Mouse (Mus musculus): ENCODE data around the gene Rdh7. TPM values are rescaled to one million over a fixed set of nuclear protein-coding genes. Genes with fewer than 3 reads are reported as not detected.
"Not testable (repeated sequence)": the region's sequence is repeated elsewhere in the genome, so short reads cannot be mapped to it uniquely, and the experiment has no call there.

The Rdh7 gene
- total and polyA plus RNA-seq, 2 experiments from 2014 or later: not detected

GRCm38 (mm10) chr10:127896705-127897104 lies 8.1 kb upstream of the Rdh7 start:
- no peaks in the 10 kb centered on the region for H3K36me3 ChIP-seq (ENCODE audit: insufficient read depth)
- TF ChIP-seq CTCF (IDR thresholded peaks at IDR 0.05; ENCODE audit: low read depth): no peak
- no peaks in the 10 kb centered on the region for H3K9me3 ChIP-seq (ENCODE audit: low read length)
- H3K4me1 ChIP-seq (ENCODE audit: insufficient read depth): no peaks in the 10 kb centered on the region
- WGBS: 76% methylated on average over 5 of the region's 5 CpGs
- H3K4me3 ChIP-seq (ENCODE audit: low read depth, low read length): no peak overlapping the region
- no peak overlapping the region for H3K9ac ChIP-seq
- no peak overlapping the region for H3K27ac ChIP-seq (ENCODE audit: low read depth, low read length)
- H3K27me3 ChIP-seq (ENCODE audit: insufficient read depth, low read length): no peaks in the 10 kb centered on the region
- no peak overlapping the region for H3K4me2 ChIP-seq (ENCODE audit: low read depth)
- no peak for ATAC-seq
- no peak for DNase-seq

- not testable (repeated sequence) for H3K9ac ChIP-seq; H3K4me1 ChIP-seq (ENCODE audit: insufficient read depth); H3K27me3 ChIP-seq (ENCODE audit: insufficient read depth, low read length); H3K4me2 ChIP-seq (ENCODE audit: low read depth); H3K36me3 ChIP-seq (ENCODE audit: insufficient read depth); DNase-seq; H3K27ac ChIP-seq (ENCODE audit: low read depth, low read length); H3K4me3 ChIP-seq (ENCODE audit: low read depth, low read length); H3K9me3 ChIP-seq (ENCODE audit: low read length); ATAC-seq
- WGBS: 67% methylated on average over 5 of the region's 5 CpGs
Observed at GRCm38 (mm10) chr10:127893163-127894022, 4.8 kb upstream of the Rdh7 start.

DNA sequence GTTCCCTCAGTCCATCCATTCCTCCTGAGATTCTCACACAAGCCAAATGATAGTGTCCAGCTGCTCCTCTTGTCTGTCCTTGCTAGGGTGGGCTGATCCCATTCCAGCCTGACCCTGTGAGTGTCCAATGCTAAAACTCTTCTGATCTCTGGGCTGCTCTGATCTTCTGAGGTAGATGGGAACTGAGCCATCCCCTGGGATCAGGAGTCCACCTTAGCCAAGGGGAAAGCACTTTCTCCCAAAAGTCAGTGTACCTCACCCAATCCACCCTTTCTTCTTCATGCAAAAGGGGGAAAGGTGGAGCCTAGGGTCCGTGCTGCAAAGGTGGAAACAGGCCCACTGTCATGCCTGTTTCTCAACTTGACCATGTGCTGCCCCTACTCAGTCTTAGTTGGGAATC lies 2.9 kb upstream of the Rdh7 start:
- Histone ChIP-seq H3K36me3 (ENCODE audit: insufficient read depth) (no peaks in the 10 kb centered on the region), H3K4me3 (ENCODE audit: low read depth, low read length) (no peak overlapping the region), H3K4me2 (ENCODE audit: low read depth) (no peak overlapping the region), H3K9ac (no peak overlapping the region), H3K27me3 (ENCODE audit: insufficient read depth, low read length) (no peaks in the 10 kb centered on the region), H3K27ac (ENCODE audit: low read depth, low read length) (no peak overlapping the region), H3K9me3 (ENCODE audit: low read length) (no peaks in the 10 kb centered on the region), H3K4me1 (ENCODE audit: insufficient read depth) (no peaks in the 10 kb centered on the region)
- 92% methylated on average over 1 of the region's 1 CpGs for WGBS
- no peak for DNase-seq
- no peak for ATAC-seq
- no peak for TF ChIP-seq CTCF (IDR thresholded peaks at IDR 0.05; ENCODE audit: low read depth)

GRCm38 (mm10) chr10:127886971-127887370 lies 1.6 kb downstream of the Rdh7 start:
- Histone ChIP-seq H3K36me3 (ENCODE audit: insufficient read depth) (no peaks in the 10 kb centered on the region), H3K4me3 (ENCODE audit: low read depth, low read length) (no peak overlapping the region), H3K9ac (no peak overlapping the region), H3K27ac (ENCODE audit: low read depth, low read length) (no peak overlapping the region), H3K4me1 (ENCODE audit: insufficient read depth) (no peaks in the 10 kb centered on the region), H3K9me3 (ENCODE audit: low read length) (no peaks in the 10 kb centered on the region), H3K4me2 (ENCODE audit: low read depth) (no peak overlapping the region), H3K27me3 (ENCODE audit: insufficient read depth, low read length) (no peaks in the 10 kb centered on the region)
- no peak for TF ChIP-seq CTCF (IDR thresholded peaks at IDR 0.05; ENCODE audit: low read depth)
- no peak for DNase-seq
- no peak for ATAC-seq
- 73% methylated on average over 4 of the region's 4 CpGs for WGBS

- no peaks in the 10 kb centered on the region for H3K4me1 ChIP-seq (ENCODE audit: insufficient read depth)
- H3K4me2 ChIP-seq (ENCODE audit: low read depth): no peak overlapping the region
- H3K27ac ChIP-seq (ENCODE audit: low read depth, low read length): no peak overlapping the region
- no peaks in the 10 kb centered on the region for H3K9me3 ChIP-seq (ENCODE audit: low read length)
- no peak for ATAC-seq
- no peak for TF ChIP-seq CTCF (IDR thresholded peaks at IDR 0.05; ENCODE audit: low read depth)
- H3K4me3 ChIP-seq (ENCODE audit: low read depth, low read length): no peak overlapping the region
- H3K36me3 ChIP-seq (ENCODE audit: insufficient read depth): no peaks in the 10 kb centered on the region
- no peak for DNase-seq
- H3K9ac ChIP-seq: no peak overlapping the region
- 90% methylated on average over 1 of the region's 1 CpGs for WGBS
- no peaks in the 10 kb centered on the region for H3K27me3 ChIP-seq (ENCODE audit: insufficient read depth, low read length)
Observed at GRCm38 (mm10) chr10:127886551-127886950, 2.1 kb downstream of the Rdh7 start.

- Histone ChIP-seq H3K9me3 (ENCODE audit: low read length) (no peaks in the 10 kb centered on the region), H3K4me3 (ENCODE audit: low read depth, low read length) (no peak overlapping the region), H3K4me1 (ENCODE audit: insufficient read depth) (no peaks in the 10 kb centered on the region), H3K27me3 (ENCODE audit: insufficient read depth, low read length) (no peaks in the 10 kb centered on the region), H3K36me3 (ENCODE audit: insufficient read depth) (no peaks in the 10 kb centered on the region), H3K27ac (ENCODE audit: low read depth, low read length) (no peak overlapping the region), H3K9ac (no peak overlapping the region), H3K4me2 (ENCODE audit: low read depth) (no peak overlapping the region)
- ATAC-seq: no peak
- TF ChIP-seq CTCF (IDR thresholded peaks at IDR 0.05; ENCODE audit: low read depth): no peak
- WGBS: 80% methylated on average over 4 of the region's 4 CpGs
- DNase-seq: no peak
Observed at GRCm38 (mm10) chr10:127881041-127881440, 7.6 kb downstream of the Rdh7 start.

DNA sequence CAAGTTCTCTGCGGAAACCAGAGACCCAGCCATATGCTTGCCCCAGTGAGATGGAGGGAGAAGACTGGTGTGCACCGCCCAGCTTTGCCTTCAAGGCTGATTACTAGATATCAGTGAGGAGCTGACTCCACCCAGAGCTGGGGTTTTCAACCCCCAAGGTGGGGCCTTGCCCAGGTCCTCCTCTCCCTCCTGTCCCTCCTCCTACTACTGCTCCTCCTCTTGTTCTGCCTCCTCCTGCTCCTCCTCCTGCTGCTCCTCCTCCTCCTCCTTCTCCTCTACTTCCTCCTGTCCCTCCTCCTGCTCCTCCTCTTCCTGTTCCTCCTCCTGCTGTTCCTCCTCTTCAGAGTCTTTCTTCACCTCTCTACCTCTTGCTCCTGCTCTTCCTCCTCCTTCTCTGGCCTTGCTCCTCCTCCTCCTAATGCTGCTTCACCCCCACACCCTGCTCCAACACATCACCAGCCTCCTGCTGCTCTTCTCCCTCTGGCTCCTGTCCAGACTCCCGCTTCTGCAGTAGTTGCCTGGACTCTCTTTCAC lies 9.4 kb downstream of the Rdh7 start:
- WGBS: 88% methylated on average over 3 of the region's 3 CpGs
- TF ChIP-seq CTCF (IDR thresholded peaks at IDR 0.05; ENCODE audit: low read depth): no peak
- no peak overlapping the region for H3K4me3 ChIP-seq (ENCODE audit: low read depth, low read length)
- no peaks in the 10 kb centered on the region for H3K27me3 ChIP-seq (ENCODE audit: insufficient read depth, low read length)
- ATAC-seq (no peak), DNase-seq (no peak)
- no peaks in the 10 kb centered on the region for H3K4me1 ChIP-seq (ENCODE audit: insufficient read depth)
- H3K9me3 ChIP-seq (ENCODE audit: low read length): no peaks in the 10 kb centered on the region
- no peak overlapping the region for H3K27ac ChIP-seq (ENCODE audit: low read depth, low read length)
- H3K9ac ChIP-seq: no peak overlapping the region
- no peak overlapping the region for H3K4me2 ChIP-seq (ENCODE audit: low read depth)
- no peaks in the 10 kb centered on the region for H3K36me3 ChIP-seq (ENCODE audit: insufficient read depth)

All from forebrain, postnatal 0 days (tissue).